Mouse (Mus musculus) retina, adult 2 months (tissue): ENCODE measurements around the gene Gm6169.
"Not testable (repeated sequence)": the region's sequence is repeated elsewhere in the genome, so short reads cannot be mapped to it uniquely, and the experiment has no call there.

ENCODE experiments used
- DNase-seq: peaks from one replicate; pipeline ENCODE4 v3.0.0-alpha.2; 2012; ENCODE audit warnings: low read depth, low spot score

Gm6169 gene

GRCm38 (mm10) chr13:97070931-97071625 lies 28.0 kb downstream of the Gm6169 start:
- peak; percentile 80 for DNase-seq

GRCm38 (mm10) chr13:97068151-97068550 lies 30.9 kb downstream of the Gm6169 start:
- no peak for DNase-seq

DNA sequence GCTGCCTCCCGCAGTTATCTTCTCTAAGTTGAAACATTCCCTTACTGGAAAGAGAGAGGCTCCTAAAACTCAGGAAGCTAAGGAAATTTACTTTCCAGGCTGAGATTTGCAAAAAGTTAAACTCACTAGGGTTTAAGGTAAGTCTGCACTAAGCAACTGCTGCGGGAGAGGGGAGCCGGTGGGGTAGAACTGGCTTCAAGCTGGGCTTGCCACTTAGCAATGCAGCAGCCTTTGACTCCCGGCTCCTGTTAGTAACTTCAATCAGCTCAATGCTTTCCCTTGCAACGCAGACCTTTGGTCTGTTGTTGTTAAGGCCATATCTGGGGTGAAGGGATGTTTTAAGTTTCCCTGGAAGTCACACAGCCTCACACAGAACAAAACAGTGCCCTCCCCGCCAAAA lies 31.3 kb downstream of the Gm6169 start:
- no peak for DNase-seq

DNA sequence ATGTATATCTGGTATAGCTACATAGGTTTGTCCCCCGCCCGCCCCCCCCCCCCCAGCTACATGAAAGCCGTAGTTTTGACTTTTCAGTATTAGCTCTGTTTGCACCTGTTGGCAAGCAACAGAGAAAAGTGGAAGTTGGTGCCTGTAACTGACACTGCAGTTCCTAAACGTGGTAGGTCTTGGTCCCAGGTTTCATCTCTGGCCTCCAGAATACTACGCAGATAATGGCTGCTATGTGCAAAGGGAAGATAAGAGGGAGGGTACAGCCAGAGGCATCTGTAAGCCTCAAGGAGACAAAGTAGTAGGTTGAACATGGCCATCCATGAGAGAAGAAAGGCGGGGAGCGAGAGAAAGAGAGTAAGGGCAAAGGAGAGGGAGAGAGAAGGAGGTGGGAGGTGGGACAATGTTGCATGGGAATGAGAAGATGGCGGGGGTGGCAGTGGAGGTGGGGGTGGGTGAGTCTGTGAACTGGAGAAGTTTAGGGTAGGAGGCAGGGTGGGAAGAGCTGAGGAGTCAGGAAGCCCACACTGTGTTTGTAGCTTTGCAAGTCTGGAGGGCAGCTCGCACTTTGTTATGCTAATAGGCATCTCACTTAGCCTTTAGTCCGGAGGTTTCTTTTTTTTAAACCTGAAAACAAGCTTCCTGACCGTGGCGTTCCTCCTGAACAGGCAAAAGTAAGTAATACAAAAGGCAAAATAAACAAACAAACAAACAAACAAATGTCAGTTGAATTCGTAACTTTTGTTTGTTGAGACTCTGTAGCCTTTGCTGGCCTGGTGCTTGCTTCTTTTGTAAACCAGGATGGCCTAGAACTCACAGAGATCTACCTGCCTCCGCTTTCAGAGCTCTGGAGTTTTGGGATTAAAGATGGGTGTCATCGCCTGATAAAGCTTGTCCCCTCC lies 32.1 kb downstream of the Gm6169 start, which contains the start of gene Fam169a:
TSS of gene Fam169a (plus strand) at position 638 of the 902 bp plus-strand sequence.
- no peak for DNase-seq

- DNase-seq: not testable (repeated sequence)
Observed at GRCm38 (mm10) chr13:97064844-97065621, 34.0 kb downstream of the Gm6169 start.

DNA sequence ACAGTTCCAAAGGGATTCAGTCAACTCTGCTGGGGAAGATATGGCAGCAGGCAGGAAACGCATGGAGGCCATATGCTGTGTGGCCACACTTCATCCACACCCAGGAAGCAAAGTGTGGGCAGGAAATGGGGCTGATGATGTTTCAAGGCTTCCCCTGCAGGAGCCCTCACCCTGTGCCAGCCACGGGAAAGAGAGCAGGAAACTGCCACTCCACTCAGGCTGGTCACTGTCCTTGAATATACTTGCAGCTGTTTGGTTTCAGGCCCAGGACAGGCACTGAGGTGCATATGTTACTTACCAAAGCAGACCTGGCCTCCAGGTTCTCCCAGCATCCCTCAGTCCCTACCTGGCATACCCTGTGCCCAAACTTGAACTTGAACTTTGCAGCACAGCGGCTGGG lies 34.6 kb downstream of the Gm6169 start:
- DNase-seq: no peak

DNA sequence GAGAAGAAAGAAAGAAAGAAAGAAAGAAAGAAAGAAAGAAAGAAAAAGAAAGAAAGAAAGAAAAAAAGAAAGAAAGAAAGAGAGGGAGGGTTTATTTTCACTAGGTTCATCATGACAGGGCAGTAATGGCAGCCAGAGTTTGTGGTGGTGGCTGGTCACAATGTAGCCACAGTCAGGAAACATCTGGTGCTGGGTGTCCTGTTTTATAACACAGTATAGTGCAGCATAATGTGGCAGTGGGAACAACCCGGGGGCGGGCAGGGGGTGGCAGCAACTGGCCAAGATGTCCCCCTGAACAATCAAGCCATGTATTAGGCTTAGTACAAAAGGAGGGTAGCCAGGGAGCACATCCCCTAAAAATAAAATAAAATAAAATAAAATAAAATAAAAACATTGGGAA lies 35.6 kb downstream of the Gm6169 start:
- DNase-seq: no peak

- no peak for DNase-seq
Observed at GRCm38 (mm10) chr13:97062151-97062550, 36.9 kb downstream of the Gm6169 start.

GRCm38 (mm10) chr13:97060331-97060730 lies 38.7 kb downstream of the Gm6169 start:
- DNase-seq: no peak

GRCm38 (mm10) chr13:97059746-97060145 lies 39.3 kb downstream of the Gm6169 start:
- DNase-seq: no peak

GRCm38 (mm10) chr13:97057817-97058216 lies 41.2 kb downstream of the Gm6169 start:
- no peak for DNase-seq

- no peak for DNase-seq
Observed at GRCm38 (mm10) chr13:97053844-97054243, 45.2 kb downstream of the Gm6169 start.

DNA sequence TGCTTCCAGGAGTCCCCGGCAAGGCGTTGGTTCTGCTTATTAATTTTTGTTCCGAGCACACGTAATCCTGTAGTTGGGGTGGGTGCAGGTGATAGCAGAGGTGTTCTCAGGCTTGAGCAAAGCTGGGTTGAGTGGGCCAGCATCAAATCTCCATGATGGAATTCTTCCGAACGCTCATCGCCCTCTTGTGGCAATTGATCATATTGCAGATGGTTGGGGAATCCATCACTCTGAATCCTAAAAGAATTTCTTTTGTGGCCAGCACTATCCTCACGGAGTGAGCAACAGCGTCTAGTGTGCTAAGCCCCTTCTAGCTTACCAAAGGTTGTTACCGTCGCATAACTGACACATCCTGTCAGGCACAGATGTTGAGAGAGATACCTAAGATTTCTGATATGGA lies 46.4 kb downstream of the Gm6169 start:
- DNase-seq: peak; percentile 62

- no peak for DNase-seq
Observed at GRCm38 (mm10) chr13:97051158-97051557, 47.9 kb downstream of the Gm6169 start.
